Mouse (Mus musculus): ENCODE measurements around the gene Akr1b3.

- TF ChIP-seq CTCF (IDR thresholded peaks at IDR 0.05; ENCODE audit: low read depth, low read length): no peak
- no peak for TF ChIP-seq POLR2A (IDR thresholded peaks at IDR 0.05; ENCODE audit: borderline replicate concordance, low read depth, low read length)
These were observed 29.2 kb downstream of the Akr1b3 start for GRCm38 (mm10) chr6:34288098-34288497.
